8 mouse cellular contexts compared by ENCODE assay signal in the genomic region with DNA sequence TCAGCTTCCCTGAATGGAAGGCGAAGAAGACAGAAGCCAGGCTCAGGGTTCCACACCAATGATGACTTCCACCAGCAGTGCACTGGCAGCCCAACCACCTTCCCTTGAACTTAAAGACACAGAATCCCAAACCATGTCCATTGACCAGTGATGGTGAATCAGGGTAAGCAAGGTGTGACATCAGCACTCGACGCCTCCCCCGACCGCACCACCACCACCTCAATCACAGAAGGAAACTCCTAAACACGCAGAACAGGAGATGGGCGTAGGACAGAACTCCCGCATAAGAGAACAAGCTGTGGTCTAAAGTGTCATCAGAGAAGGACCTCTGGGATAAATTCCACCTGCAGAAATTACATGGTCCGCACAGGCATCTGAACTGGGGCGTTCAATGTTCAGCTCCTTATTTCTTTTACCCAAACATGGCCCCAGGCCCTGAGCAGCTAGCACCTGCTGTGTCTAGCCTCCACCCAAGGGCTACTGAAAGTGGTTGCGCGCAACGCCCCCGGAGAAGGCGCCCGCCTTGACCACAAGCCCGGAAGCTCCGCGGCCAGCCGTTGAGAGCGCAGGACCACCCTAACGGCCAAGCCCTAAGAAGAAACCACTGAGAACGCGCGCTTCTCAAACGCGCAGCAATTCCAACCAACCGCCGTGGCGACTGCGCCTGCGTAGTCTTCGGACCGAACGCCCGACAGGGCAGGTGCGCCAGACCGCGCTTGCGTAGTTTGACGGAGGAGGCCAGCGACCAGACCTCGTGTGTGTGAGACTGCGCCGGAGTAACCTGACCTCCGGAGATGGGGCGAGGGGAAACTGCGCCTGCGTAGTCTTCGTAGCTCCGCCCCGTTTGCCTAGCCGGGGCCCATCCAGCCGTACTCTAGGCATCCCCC. TPM values are rescaled to one million over a fixed set of nuclear protein-coding genes. Genes with fewer than 3 reads are reported as not detected.
DNase-seq lines count a peak whose midpoint lies in the region; ATAC-seq lines count a peak whose summit lies in the region.

No protein-coding gene starts in this region.

- intact Hi-C loops in gastrocnemius, postnatal 14 days (cut with DNase I; ENCODE audit: low total_unique reads): no loop called here
- intact Hi-C loops in left cerebral cortex, postnatal 10 days (cut with DNase I): no loop called here

- DNase-seq in adrenal gland, adult (ENCODE audit: inconsistent age in 2 of 2, low spot score in 1 of 2): peak; percentile 100
- DNase-seq in embryo, embryonic 10.5 days (ENCODE audit: low spot score): peak; percentile 99
- peak; percentile 98 for DNase-seq in gastrocnemius, postnatal 14 days
- peak; percentile 99 for DNase-seq in left cerebral cortex, postnatal 10 days (ENCODE audit: extremely low spot score in 1 of 2, low spot score in 2 of 2)
- peak; percentile 99 for DNase-seq in right cerebral cortex, postnatal 25 days
- peak; percentile 97 to 98 for DNase-seq in urinary bladder, postnatal 4 days (ENCODE audit: low spot score in 2 of 2)

- ATAC-seq in inflammation-experienced regulatory T-cells, adult 6 months: peak; percentile 92
- peak; percentile 95 for ATAC-seq in megakaryocyte-erythroid progenitor cell, adult 5-6 weeks (replicated peaks; ENCODE audit: low FRiP score, low TSS enrichment, poor library complexity, severe bottlenecking)

RNA-seq across cellular contexts. Expression of gene Zbed4, which starts 0.5 kb away (rescaled TPM):
- total RNA-seq in gastrocnemius, postnatal 14 days (2021): 1 to 10 TPM; 5.8 to 8.1 TPM
- polyA plus RNA-seq in inflammation-experienced regulatory T-cells, adult 6 months (2017; shearing (Covaris generic)): 1 to 10 TPM; 4.1 to 7.6 (median 5.8) TPM
- total RNA-seq in left cerebral cortex, postnatal 10 days (2021): 10 to 100 TPM; 14.0 to 15.6 TPM
- 39.2 and 48.2 TPM in 2 replicates for total RNA-seq in megakaryocyte-erythroid progenitor cell, adult 5-6 weeks (2014; fragmentation: Nextera tagmentation)
- 36.1 and 38.3 TPM in 2 replicates for total RNA-seq in megakaryocyte-erythroid progenitor cell, adult 5-6 weeks (2017)

RNA-seq across cellular contexts. Expression of gene Brd1, which starts 16.9 kb away (rescaled TPM):
- 10 to 100 TPM; 21.3 to 22.6 TPM for total RNA-seq in gastrocnemius, postnatal 14 days (2021)
- 10 to 100 TPM; 15.8 to 21.7 (median 20.6) TPM for polyA plus RNA-seq in inflammation-experienced regulatory T-cells, adult 6 months (2017; shearing (Covaris generic))
- 10 to 100 TPM; 47.7 to 48.7 TPM for total RNA-seq in left cerebral cortex, postnatal 10 days (2021)
- total RNA-seq in megakaryocyte-erythroid progenitor cell, adult 5-6 weeks (2014; fragmentation: Nextera tagmentation): 32.7 and 46.8 TPM in 2 replicates
- total RNA-seq in megakaryocyte-erythroid progenitor cell, adult 5-6 weeks (2017): 36.2 and 39.6 TPM in 2 replicates

Comparison
In these comparisons a context has a peak if more than half of its experiments do, and no peak if none do; other contexts are left out.
1. Peak in every context shown above with its lines: DNase-seq and ATAC-seq.